Mouse (Mus musculus): ENCODE measurements around the gene Pacsin2. TPM values are rescaled to one million over a fixed set of nuclear protein-coding genes. Genes with fewer than 3 reads are reported as not detected.

The Pacsin2 gene
- polyA plus RNA-seq, 1 experiment from 2014 or later = 43.2 TPM

DNA sequence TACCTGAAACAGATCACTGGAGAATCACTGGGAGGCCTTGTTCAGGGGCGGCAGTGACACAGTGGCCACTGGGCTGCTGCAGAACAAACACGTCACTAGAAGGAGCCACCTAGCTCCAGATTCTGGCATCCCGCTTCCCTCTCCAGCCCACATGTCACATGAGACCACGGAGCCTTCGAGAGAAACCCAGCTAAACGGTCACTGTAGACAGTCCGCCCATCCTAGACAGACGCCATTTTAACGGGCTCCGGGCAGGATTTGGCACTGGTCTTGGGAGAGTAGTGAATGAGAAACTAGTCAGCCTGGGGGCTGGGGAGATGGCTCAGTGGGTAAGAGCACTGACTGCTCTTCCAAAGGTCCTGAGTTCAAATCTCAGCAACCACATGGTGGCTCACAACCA lies 19.9 kb upstream of the Pacsin2 start:
- Histone ChIP-seq H3K27me3 (ENCODE audit: control insufficient read depth, insufficient read depth, low read length) (no peaks in the 10 kb centered on the region), H3K4me3 (ENCODE audit: low read depth, low read length) (no peak overlapping the region), H3K4me1 (replicated peaks; ENCODE audit: control insufficient read depth, insufficient read depth, low read length) (no peaks in the 10 kb centered on the region), H3K36me3 (ENCODE audit: control insufficient read depth, insufficient read depth, low read length) (peaks cover 4% of the 10 kb centered on the region; the same call in 1 of the 2 replicates), H3K4me2 (replicated peaks; ENCODE audit: low read depth, low read length) (no peak overlapping the region), H3K9me3 (ENCODE audit: control insufficient read depth, low read length) (no peaks in the 10 kb centered on the region), H3K27ac (ENCODE audit: low read depth, low read length) (no peak overlapping the region), H3K9ac (ENCODE audit: low read depth, low read length) (no peak overlapping the region)
- no peak for ATAC-seq (ENCODE audit: low FRiP score)
- WGBS = 90% methylated on average over 10 of the region's 10 CpGs
- DNase-seq (ENCODE audit: low spot score) = no peak

DNA sequence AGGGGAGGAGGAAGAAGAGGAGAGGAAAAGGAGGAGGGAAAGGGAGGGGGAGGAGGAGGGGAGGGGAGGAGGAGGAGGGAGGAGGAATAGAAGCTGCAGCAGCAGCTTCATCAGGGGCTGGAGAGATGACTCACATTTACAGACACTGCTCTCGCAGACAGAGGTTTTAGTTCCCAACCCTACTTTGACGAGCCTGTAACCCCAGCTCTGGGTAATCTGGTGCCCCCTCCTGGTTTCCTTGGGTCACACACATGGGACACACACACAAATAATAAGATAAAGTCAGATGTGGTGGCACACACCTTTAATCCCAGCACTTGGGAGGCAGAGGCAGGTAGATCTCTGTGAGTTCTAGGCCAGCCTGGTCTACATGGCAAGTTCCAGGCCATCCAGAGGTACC lies 19.1 kb upstream of the Pacsin2 start:
- DNase-seq (ENCODE audit: low spot score) = peak; percentile 30
- ATAC-seq (ENCODE audit: low FRiP score) = no peak
- WGBS = 44% methylated on average over 2 of the region's 2 CpGs

GRCm38 (mm10) chr15:83482645-83483224 lies 18.3 kb upstream of the Pacsin2 start:
- H3K4me3 ChIP-seq (ENCODE audit: low read depth, low read length) = no peak overlapping the region
- no peaks in the 10 kb centered on the region for H3K4me1 ChIP-seq (replicated peaks; ENCODE audit: control insufficient read depth, insufficient read depth, low read length)
- no peak overlapping the region for H3K27ac ChIP-seq (ENCODE audit: low read depth, low read length)
- 75% methylated on average over 8 of the region's 8 CpGs for WGBS
- ATAC-seq (ENCODE audit: low FRiP score) = no peak
- no peak for DNase-seq (ENCODE audit: low spot score)
- H3K9ac ChIP-seq (ENCODE audit: low read depth, low read length) = no peak overlapping the region
- no peaks in the 10 kb centered on the region for H3K9me3 ChIP-seq (ENCODE audit: control insufficient read depth, low read length)
- H3K4me2 ChIP-seq (replicated peaks; ENCODE audit: low read depth, low read length) = no peak overlapping the region
- peaks cover 4% of the 10 kb centered on the region; the same call in 1 of the 2 replicates for H3K36me3 ChIP-seq (ENCODE audit: control insufficient read depth, insufficient read depth, low read length)
- H3K27me3 ChIP-seq (ENCODE audit: control insufficient read depth, insufficient read depth, low read length) = no peaks in the 10 kb centered on the region

More for the DNA sequence above, 19.1 kb upstream of the Pacsin2 start:
- H3K36me3 ChIP-seq (ENCODE audit: control insufficient read depth, insufficient read depth, low read length) = peaks cover 4% of the 10 kb centered on the region; the same call in 1 of the 2 replicates
- no peak overlapping the region for H3K4me3 ChIP-seq (ENCODE audit: low read depth, low read length)
- no peak overlapping the region for H3K4me2 ChIP-seq (replicated peaks; ENCODE audit: low read depth, low read length)
- no peak overlapping the region for H3K9ac ChIP-seq (ENCODE audit: low read depth, low read length)
- no peak overlapping the region for H3K27ac ChIP-seq (ENCODE audit: low read depth, low read length)
- no peaks in the 10 kb centered on the region for H3K4me1 ChIP-seq (replicated peaks; ENCODE audit: control insufficient read depth, insufficient read depth, low read length)
- H3K9me3 ChIP-seq (ENCODE audit: control insufficient read depth, low read length) = no peaks in the 10 kb centered on the region
- H3K27me3 ChIP-seq (ENCODE audit: control insufficient read depth, insufficient read depth, low read length) = no peaks in the 10 kb centered on the region

- 74% methylated on average over 10 of the region's 10 CpGs for WGBS
- no peak for DNase-seq (ENCODE audit: low spot score)
- Histone ChIP-seq H3K4me3 (ENCODE audit: low read depth, low read length) (no peak overlapping the region), H3K4me1 (replicated peaks; ENCODE audit: control insufficient read depth, insufficient read depth, low read length) (no peaks in the 10 kb centered on the region), H3K27me3 (ENCODE audit: control insufficient read depth, insufficient read depth, low read length) (no peaks in the 10 kb centered on the region), H3K4me2 (replicated peaks; ENCODE audit: low read depth, low read length) (no peak overlapping the region), H3K9me3 (ENCODE audit: control insufficient read depth, low read length) (no peaks in the 10 kb centered on the region), H3K9ac (ENCODE audit: low read depth, low read length) (no peak overlapping the region), H3K36me3 (ENCODE audit: control insufficient read depth, insufficient read depth, low read length) (no peaks in the 10 kb centered on the region), H3K27ac (ENCODE audit: low read depth, low read length) (no peak overlapping the region)
- no peak for ATAC-seq (ENCODE audit: low FRiP score)
Measured at GRCm38 (mm10) chr15:83481236-83481780, 16.9 kb upstream of the Pacsin2 start.

GRCm38 (mm10) chr15:83479818-83480217 lies 15.4 kb upstream of the Pacsin2 start:
- ATAC-seq (ENCODE audit: low FRiP score) (no peak), DNase-seq (ENCODE audit: low spot score) (no peak)
- H3K9ac ChIP-seq (ENCODE audit: low read depth, low read length) = no peak overlapping the region
- H3K27ac ChIP-seq (ENCODE audit: low read depth, low read length) = no peak overlapping the region
- 90% methylated on average over 4 of the region's 4 CpGs for WGBS
- no peak overlapping the region for H3K4me2 ChIP-seq (replicated peaks; ENCODE audit: low read depth, low read length)
- H3K27me3 ChIP-seq (ENCODE audit: control insufficient read depth, insufficient read depth, low read length) = no peaks in the 10 kb centered on the region
- no peaks in the 10 kb centered on the region for H3K4me1 ChIP-seq (replicated peaks; ENCODE audit: control insufficient read depth, insufficient read depth, low read length)
- H3K9me3 ChIP-seq (ENCODE audit: control insufficient read depth, low read length) = no peaks in the 10 kb centered on the region
- no peaks in the 10 kb centered on the region for H3K36me3 ChIP-seq (ENCODE audit: control insufficient read depth, insufficient read depth, low read length)
- no peak overlapping the region for H3K4me3 ChIP-seq (ENCODE audit: low read depth, low read length)

DNA sequence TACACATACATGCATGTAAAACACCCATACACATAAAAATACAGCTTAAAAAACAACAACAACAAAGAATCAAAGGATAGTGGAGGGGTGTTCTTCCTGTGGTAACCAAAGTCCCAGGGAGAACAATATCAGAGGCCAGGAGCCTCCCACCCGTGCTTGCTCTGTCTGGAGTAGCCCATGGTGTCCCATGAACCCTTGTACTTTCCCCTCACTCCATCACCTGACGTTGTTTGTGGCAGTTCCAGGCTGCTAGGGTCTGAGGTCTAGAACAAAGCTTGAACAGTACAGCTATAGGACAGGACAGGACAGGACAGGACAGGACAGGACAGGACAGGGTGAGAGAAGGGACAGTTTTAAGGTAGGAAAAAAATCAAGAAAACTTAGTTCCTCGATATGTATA lies 13.7 kb upstream of the Pacsin2 start:
- Histone ChIP-seq H3K4me1 (replicated peaks; ENCODE audit: control insufficient read depth, insufficient read depth, low read length) (no peaks in the 10 kb centered on the region), H3K4me3 (ENCODE audit: low read depth, low read length) (no peak overlapping the region), H3K27ac (ENCODE audit: low read depth, low read length) (no peak overlapping the region), H3K9me3 (ENCODE audit: control insufficient read depth, low read length) (no peaks in the 10 kb centered on the region), H3K9ac (ENCODE audit: low read depth, low read length) (no peak overlapping the region), H3K4me2 (replicated peaks; ENCODE audit: low read depth, low read length) (no peak overlapping the region), H3K36me3 (ENCODE audit: control insufficient read depth, insufficient read depth, low read length) (no peaks in the 10 kb centered on the region), H3K27me3 (ENCODE audit: control insufficient read depth, insufficient read depth, low read length) (no peaks in the 10 kb centered on the region)
- WGBS = 76% methylated on average over 3 of the region's 3 CpGs
- ATAC-seq (ENCODE audit: low FRiP score) (no peak), DNase-seq (ENCODE audit: low spot score) (no peak)

DNA sequence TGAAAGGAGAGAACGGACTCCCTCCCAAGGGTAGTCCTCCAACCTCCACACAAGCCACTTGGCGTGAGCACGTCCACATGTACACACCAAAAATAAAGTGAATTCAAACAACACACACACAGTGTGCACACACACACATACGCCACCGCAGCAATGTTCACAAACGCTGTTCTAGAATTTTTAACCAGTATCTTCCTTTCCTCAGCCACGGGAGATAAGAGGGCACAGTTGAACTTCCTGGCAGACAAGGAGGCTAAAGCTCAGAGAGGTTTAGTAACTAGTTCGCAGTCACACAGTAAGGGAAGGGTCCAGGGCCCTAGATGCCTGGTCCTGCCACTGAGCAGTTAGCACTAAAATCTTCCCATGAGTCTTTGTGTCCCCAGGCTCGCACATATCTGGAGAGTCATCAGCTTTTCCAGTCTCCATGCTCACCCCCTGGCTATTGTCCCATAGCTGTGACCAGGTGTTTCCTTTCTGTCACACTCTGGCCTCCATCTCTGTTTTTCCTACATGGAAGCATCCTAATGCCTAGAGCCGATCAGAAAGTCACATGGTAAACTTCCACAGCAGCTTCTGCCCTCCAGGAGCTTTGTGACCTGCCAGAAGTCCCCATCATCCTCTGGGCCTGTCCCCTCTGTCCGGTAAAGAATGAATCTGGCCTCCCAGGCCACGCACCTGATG lies 12.3 kb upstream of the Pacsin2 start:
- 83% methylated on average over 12 of the region's 12 CpGs for WGBS
- no peak for DNase-seq (ENCODE audit: low spot score)
- H3K4me2 ChIP-seq (replicated peaks; ENCODE audit: low read depth, low read length) = no peak overlapping the region
- no peak overlapping the region for H3K27ac ChIP-seq (ENCODE audit: low read depth, low read length)
- no peak overlapping the region for H3K9ac ChIP-seq (ENCODE audit: low read depth, low read length)
- no peaks in the 10 kb centered on the region for H3K4me1 ChIP-seq (replicated peaks; ENCODE audit: control insufficient read depth, insufficient read depth, low read length)
- no peak for ATAC-seq (ENCODE audit: low FRiP score)
- H3K27me3 ChIP-seq (ENCODE audit: control insufficient read depth, insufficient read depth, low read length) = no peaks in the 10 kb centered on the region
- no peaks in the 10 kb centered on the region for H3K36me3 ChIP-seq (ENCODE audit: control insufficient read depth, insufficient read depth, low read length)
- no peak overlapping the region for H3K4me3 ChIP-seq (ENCODE audit: low read depth, low read length)
- H3K9me3 ChIP-seq (ENCODE audit: control insufficient read depth, low read length) = no peaks in the 10 kb centered on the region

- no peaks in the 10 kb centered on the region for H3K9me3 ChIP-seq (ENCODE audit: control insufficient read depth, low read length)
- no peak overlapping the region for H3K27ac ChIP-seq (ENCODE audit: low read depth, low read length)
- DNase-seq (ENCODE audit: low spot score) = no peak
- no peak for ATAC-seq (ENCODE audit: low FRiP score)
- H3K36me3 ChIP-seq (ENCODE audit: control insufficient read depth, insufficient read depth, low read length) = no peaks in the 10 kb centered on the region
- H3K4me2 ChIP-seq (replicated peaks; ENCODE audit: low read depth, low read length) = no peak overlapping the region
- no peaks in the 10 kb centered on the region for H3K4me1 ChIP-seq (replicated peaks; ENCODE audit: control insufficient read depth, insufficient read depth, low read length)
- WGBS = 43% methylated on average over 5 of the region's 5 CpGs
- H3K4me3 ChIP-seq (ENCODE audit: low read depth, low read length) = no peak overlapping the region
- no peaks in the 10 kb centered on the region for H3K27me3 ChIP-seq (ENCODE audit: control insufficient read depth, insufficient read depth, low read length)
- no peak overlapping the region for H3K9ac ChIP-seq (ENCODE audit: low read depth, low read length)
Measured at GRCm38 (mm10) chr15:83474466-83474836, 10.0 kb upstream of the Pacsin2 start.
